Mouse (Mus musculus) erythroblast, embryonic 14.5 days (primary cell): Measurements from ENCODE around the gene B3gnt5.

Experiments
- GATA1 ChIP-seq: IDR thresholded peaks from 2 replicates; pipeline ENCODE4 v1.6.1; 2012; ENCODE audit warnings: low read length, inconsistent platforms, mixed read lengths
- TAL1 ChIP-seq: IDR thresholded peaks from 3 replicates; pipeline ENCODE4 v1.6.1; 2012; ENCODE audit warnings: low read length, inconsistent platforms, mixed read lengths

GRCm38 (mm10) chr16:19761691-19762090, 1.7 kb downstream of the B3gnt5 start:
- no peak for TF ChIP-seq TAL1
- TF ChIP-seq GATA1, result no peak
